Mouse (Mus musculus) forebrain, embryonic 16.5 days (tissue): Measurements from ENCODE around the gene Mmp17. TPM values are rescaled to one million over a fixed set of nuclear protein-coding genes. Genes with fewer than 3 reads are reported as not detected.

Experiments
- ATAC-seq: fragments of 200-750 bp; cut with Nextera tagmentation; 2 replicates; pipeline ENCODE4 v1.8.0; 2017; ENCODE audit warnings: mild to moderate bottlenecking, moderate library complexity
- H3K27ac ChIP-seq: fragments of 300-500 bp; sonication (generic); 2 replicates; pipeline ENCODE4 v1.5.1; 2014; ENCODE audit warnings: low read length, control low read depth
- H3K27me3 ChIP-seq: fragments of 300-500 bp; sonication (generic); replicated peaks from 2 replicates; pipeline ENCODE4 v1.6.1; 2014; ENCODE audit warnings: low read length; ENCODE audit not compliant: control insufficient read depth, insufficient read depth
- H3K36me3 ChIP-seq: fragments of 300-500 bp; sonication (generic); 2 replicates; pipeline ENCODE4 v1.6.1; 2014; ENCODE audit not compliant: control insufficient read depth, insufficient read depth
- H3K4me1 ChIP-seq: fragments of 300-500 bp; sonication (generic); replicated peaks from 2 replicates; pipeline ENCODE4 v1.6.1; 2014; ENCODE audit warnings: low read length; ENCODE audit not compliant: control insufficient read depth, insufficient read depth
- H3K4me2 ChIP-seq: fragments of 300-500 bp; sonication (generic); 2 replicates; pipeline ENCODE4 v1.6.1; 2014; ENCODE audit warnings: mild to moderate bottlenecking, low read length, control low read depth
- H3K4me3 ChIP-seq: fragments of 300-500 bp; sonication (generic); replicated peaks from 2 replicates; pipeline ENCODE4 v1.5.1; 2014; ENCODE audit warnings: mild to moderate bottlenecking, low read length, control low read depth
- H3K9ac ChIP-seq: fragments of 300-500 bp; sonication (generic); replicated peaks from 2 replicates; pipeline ENCODE4 v1.6.1; 2014; ENCODE audit warnings: low read depth, low read length, control low read depth
- H3K9me3 ChIP-seq: fragments of 300-500 bp; sonication (generic); 2 replicates; pipeline ENCODE4 v1.6.1; 2016; ENCODE audit warnings: low read length; ENCODE audit not compliant: control insufficient read depth
- WGBS: fragments of 180-500 bp; shearing (Covaris S2); extraction: QIAGEN DNeasy Blood & Tissue Kit; methylation state at CpG from one replicate; pipeline ENCODE4 v1.1.7; 2014; 5-methylcytosine and 5-hydroxymethylcytosine counted together
- polyA plus RNA-seq: library from polyadenylated mRNA; unstranded; fragments of >200 nt; fragmentation: Nextera tagmentation; extraction: Ambion mirVana; gene quantifications from 2 replicates; pipeline ENCODE4 v1.2.1, GENCODE M21; 2015

Mmp17 gene
- polyA plus RNA-seq, 1 experiment from 2014 or later = 20.2 TPM

DNA sequence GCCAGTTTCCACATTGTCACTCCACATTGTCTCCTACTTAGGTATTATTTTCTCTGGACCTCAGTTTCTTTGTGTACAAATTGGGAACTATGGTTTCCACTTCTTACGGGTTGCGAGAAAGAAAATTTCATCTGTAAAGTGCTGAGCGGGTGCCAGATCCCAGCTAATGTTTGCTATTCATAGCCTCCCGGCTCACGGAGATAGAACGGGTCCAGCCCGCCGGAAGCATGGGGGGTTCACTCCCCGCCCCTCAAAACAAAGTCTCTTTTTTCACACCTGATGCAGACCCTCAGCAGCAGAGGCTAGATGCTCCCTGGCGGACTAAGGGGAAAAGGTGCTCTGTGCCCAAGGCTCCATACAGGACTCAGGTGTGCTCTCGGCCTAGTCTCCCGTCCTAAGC lies 638 bp upstream of the Mmp17 start:
- 1% methylated on average over 12 of the region's 12 CpGs for WGBS
- Histone ChIP-seq H3K27ac (no peak overlapping the region), H3K27me3 (peaks cover 3% of the 10 kb centered on the region; the same call in 1 of the 2 replicates), H3K4me3 (peak overlapping the region; percentile 86), H3K9ac (peak overlapping the region; percentile 89), H3K36me3 (no peaks in the 10 kb centered on the region), H3K4me1 (peaks cover 34% of the 10 kb centered on the region), H3K9me3 (no peaks in the 10 kb centered on the region), H3K4me2 (peak overlapping the region; percentile 88)
- ATAC-seq = no peak

DNA sequence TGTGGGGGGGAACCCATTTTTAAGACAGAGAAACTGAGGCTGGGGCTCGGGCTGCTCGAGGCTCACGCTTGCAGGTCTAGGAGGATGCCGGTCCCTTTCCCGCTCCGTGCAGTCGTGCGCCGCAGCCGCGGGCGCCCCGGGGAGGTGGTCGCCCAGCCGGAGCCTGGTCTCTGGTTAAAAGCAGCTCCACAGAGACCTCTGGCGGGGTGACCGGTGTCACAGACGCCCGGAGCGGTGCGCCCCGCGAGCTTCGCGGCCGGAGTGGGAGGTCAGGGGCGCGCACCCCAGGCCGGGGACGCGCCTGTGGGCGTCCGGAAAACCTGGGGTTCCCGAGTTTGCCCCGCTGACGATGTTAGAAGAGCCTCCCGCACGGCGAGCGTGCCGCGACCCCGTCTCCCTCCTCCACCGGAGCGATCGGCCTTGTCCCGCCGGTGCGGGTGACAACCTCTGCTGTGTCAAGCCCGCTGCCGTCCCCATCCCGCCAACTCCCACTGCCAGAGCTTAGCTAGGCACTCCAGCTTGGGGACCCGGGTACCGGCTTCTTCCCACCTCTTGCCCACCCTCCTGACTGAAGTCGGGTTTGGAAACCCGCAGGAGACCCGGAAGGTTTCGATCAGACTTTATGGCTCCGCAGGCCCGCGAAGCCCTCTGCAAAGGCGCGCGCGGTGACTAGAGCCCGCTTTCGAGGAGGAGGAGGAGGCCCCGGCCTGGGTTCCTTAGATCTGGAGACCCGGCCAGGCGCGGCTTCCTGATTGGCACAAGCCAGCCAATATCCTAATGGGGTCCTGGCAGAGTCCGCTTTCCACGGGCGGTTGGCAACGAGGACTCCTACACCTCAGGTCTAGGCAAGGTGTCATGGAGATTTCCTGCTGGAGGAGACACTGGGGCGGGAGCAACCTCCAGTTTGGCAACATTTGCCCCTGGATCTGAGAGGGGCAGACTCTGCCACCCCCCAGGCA lies 893 bp downstream of the Mmp17 start:
- ATAC-seq = peak; percentile 14
- no peaks in the 10 kb centered on the region for H3K36me3 ChIP-seq
- peak overlapping the region; percentile 86 for H3K4me3 ChIP-seq
- H3K9me3 ChIP-seq = no peaks in the 10 kb centered on the region
- peak overlapping the region; percentile 88 for H3K4me2 ChIP-seq
- H3K27me3 ChIP-seq = peaks cover 3% of the 10 kb centered on the region; the same call in 1 of the 2 replicates
- WGBS = under 1% methylated on average over 76 of the region's 76 CpGs
- peaks cover 36% of the 10 kb centered on the region for H3K4me1 ChIP-seq
- H3K27ac ChIP-seq = peak overlapping the region; percentile 53
- peak overlapping the region; percentile 89 for H3K9ac ChIP-seq

DNA sequence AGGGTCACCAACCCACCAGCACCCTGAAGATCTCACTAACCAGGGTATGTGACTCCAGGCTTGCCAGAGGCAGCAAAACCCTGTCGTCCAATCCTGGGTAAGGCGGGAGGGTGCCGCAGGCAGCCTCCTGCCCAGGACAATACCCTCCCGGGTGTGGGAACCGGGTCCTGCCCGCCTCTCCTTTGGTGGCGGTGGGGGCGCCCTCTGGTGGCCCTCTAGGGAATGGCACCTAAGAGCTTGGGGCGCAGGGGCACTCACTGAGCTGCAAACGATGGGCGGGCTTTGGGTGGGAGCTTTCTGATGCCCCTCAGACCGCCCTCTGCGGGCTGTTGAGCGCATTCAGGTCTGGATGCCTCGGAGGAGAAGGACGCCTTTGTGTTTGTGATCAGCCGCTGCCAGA lies 2.0 kb downstream of the Mmp17 start:
- H3K4me2 ChIP-seq = peak overlapping the region; percentile 88
- H3K9ac ChIP-seq = peak overlapping the region; percentile 89
- peak overlapping the region; percentile 64 for H3K27ac ChIP-seq
- peaks cover 41% of the 10 kb centered on the region for H3K4me1 ChIP-seq
- 0% methylated on average over 17 of the region's 17 CpGs for WGBS
- peak overlapping the region; percentile 86 for H3K4me3 ChIP-seq
- H3K9me3 ChIP-seq = no peaks in the 10 kb centered on the region
- H3K36me3 ChIP-seq = no peaks in the 10 kb centered on the region
- peak; percentile 57 for ATAC-seq
- H3K27me3 ChIP-seq = peaks cover 3% of the 10 kb centered on the region; the same call in 1 of the 2 replicates

DNA sequence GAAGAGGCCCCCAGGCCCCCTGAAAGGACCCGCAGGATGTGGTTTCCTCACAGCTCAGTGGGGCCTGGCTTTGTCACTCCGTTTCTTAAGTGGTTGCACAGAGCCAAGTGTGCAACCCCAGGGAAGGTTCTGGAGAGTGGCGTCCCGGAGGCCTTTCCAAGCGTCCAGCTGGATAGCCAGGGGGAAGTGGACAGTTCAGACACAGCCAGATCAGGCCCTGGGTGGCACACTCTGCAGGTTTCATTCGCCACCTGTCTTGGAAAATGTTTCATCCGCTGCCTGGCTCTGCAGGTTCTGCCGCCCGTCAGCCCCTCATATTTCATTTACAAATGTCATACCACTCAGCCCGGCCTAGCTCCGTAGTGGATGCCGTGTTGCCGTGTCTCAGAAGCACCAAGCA lies 2.5 kb downstream of the Mmp17 start:
- Histone ChIP-seq H3K9ac (peak overlapping the region; percentile 89), H3K9me3 (no peaks in the 10 kb centered on the region), H3K27me3 (peaks cover 3% of the 10 kb centered on the region; the same call in 1 of the 2 replicates), H3K36me3 (no peaks in the 10 kb centered on the region), H3K4me3 (peak overlapping the region; percentile 86), H3K27ac (peak overlapping the region; percentile 64), H3K4me1 (peaks cover 45% of the 10 kb centered on the region), H3K4me2 (peak overlapping the region; percentile 88)
- 28% methylated on average over 13 of the region's 13 CpGs for WGBS
- no peak for ATAC-seq

DNA sequence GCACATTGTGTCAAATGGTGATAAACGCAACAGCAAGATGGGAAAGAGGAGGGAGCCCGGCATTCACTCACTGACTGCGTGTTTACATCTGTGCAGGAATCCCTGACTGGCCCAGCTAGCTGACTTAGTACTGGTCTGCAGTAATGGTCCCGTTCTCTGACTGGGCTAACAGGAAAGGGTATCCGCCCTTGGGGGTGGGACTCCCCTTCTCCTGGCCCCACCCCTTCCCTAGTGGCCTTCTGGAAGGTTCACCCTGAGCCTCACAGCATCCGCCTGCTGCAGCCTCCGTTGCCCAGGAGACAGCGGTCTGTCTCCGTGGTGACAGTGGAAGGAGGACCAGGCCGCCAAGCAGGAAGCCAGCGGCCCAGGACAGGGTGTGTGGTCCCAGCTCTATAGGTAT lies 6.9 kb downstream of the Mmp17 start:
- Histone ChIP-seq H3K4me2 (peak overlapping the region; percentile 29), H3K9ac (peak overlapping the region; percentile 35), H3K27ac (no peak overlapping the region), H3K9me3 (no peaks in the 10 kb centered on the region), H3K4me1 (peaks cover 32% of the 10 kb centered on the region), H3K36me3 (peaks cover 2% of the 10 kb centered on the region; the same call in 1 of the 2 replicates), H3K4me3 (no peak overlapping the region), H3K27me3 (no peaks in the 10 kb centered on the region)
- peak; percentile 24 for ATAC-seq
- WGBS = 7% methylated on average over 11 of the region's 11 CpGs

DNA sequence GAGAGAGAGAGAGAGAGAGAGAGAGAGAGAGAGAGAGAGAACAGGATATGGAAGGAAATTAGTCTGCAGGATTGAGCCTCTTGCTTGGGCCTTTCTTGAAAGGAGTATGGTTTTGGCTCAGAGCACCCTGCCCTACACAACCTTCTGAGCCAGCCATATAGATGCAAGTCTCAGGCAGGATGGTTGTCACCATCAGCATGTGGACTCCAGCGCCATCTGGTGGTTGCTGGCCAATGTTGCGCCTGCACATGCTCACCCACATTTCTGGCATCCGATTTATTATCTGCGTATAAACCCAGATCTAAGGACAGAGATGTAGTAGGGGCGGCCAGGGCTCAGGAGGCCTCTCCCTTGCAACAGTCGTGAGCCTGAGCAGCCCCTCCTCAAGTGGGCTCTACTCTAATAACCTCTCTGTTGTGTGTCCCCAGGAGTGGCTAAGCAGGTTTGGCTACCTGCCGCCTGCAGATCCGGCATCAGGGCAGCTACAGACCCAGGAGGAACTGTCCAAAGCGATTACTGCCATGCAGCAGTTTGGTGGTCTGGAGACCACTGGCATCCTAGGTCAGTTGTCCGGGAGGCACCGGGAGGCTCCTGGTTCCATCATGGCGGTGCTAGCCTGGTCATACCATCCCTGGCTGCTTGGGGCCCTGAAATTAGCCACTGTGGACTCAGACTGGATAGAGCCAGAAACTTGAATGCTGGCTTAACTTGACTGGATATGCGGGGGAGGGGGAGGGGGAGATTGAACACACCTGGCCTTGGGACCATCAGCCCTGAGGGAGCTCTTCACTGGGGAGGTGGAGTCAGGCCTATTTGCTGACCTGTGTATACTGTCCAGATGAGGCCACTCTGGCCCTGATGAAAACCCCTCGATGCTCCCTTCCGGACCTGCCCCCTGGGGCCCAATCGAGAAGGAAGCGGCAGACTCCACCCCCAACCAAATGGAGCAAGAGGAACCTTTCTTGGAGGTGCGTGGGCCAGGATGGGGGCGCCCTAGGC lies 10.4 kb downstream of the Mmp17 start:
- no peak overlapping the region for H3K4me2 ChIP-seq
- no peak overlapping the region for H3K9ac ChIP-seq
- H3K9me3 ChIP-seq = peaks cover 2% of the 10 kb centered on the region; the same call in 1 of the 2 replicates
- H3K27me3 ChIP-seq = no peaks in the 10 kb centered on the region
- no peak overlapping the region for H3K27ac ChIP-seq
- ATAC-seq = peak; percentile 74
- H3K36me3 ChIP-seq = peaks cover 19% of the 10 kb centered on the region; the same call in 1 of the 2 replicates
- peaks cover 24% of the 10 kb centered on the region for H3K4me1 ChIP-seq
- H3K4me3 ChIP-seq = no peak overlapping the region
- 48% methylated on average over 19 of the region's 19 CpGs for WGBS

DNA sequence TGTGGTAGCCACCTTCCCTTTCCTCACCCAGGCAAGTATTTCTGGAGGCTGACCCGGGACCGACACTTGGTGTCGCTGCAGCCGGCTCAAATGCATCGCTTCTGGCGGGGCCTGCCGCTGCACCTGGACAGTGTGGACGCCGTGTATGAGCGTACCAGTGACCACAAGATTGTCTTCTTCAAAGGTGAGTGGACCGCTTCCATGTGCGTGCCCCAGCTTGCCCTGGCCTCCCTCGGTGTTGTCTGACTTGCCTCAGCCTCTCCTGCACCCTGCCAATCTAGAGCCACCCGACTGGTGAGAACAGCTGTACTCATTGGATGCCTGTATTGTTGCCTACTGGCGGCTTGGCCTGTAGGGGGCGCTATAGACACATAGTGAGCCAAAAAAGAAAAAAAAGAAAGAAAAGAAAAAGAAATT lies 18.1 kb downstream of the Mmp17 start:
- peaks cover 2% of the 10 kb centered on the region; the same call in 1 of the 2 replicates for H3K9me3 ChIP-seq

DNA sequence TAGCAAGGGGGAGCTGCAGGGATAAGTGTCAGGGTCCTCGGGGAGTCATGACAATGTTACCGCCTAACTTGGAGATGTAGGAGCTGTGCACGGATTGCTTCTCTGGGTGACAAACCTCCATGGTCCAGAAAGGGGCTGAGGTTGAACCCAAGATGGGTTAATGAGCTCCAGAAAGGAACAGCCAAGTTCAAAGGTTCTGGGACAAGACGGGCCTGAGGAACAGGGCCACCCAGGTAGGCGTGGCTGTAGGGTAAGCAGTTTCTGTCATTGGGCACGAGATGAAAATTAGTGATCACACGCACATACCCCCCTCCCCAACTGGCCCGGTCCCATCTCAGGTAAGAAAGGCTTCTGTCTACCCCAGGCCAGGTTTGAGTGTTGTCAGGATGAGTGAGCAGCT lies 23.5 kb downstream of the Mmp17 start:
- H3K4me1 ChIP-seq = no peaks in the 10 kb centered on the region
- no peaks in the 10 kb centered on the region for H3K27me3 ChIP-seq
- H3K9me3 ChIP-seq = no peaks in the 10 kb centered on the region
- H3K4me3 ChIP-seq = no peak overlapping the region
- ATAC-seq = no peak
- no peak overlapping the region for H3K27ac ChIP-seq
- no peak overlapping the region for H3K9ac ChIP-seq
- 85% methylated on average over 8 of the region's 8 CpGs for WGBS
- H3K4me2 ChIP-seq = no peak overlapping the region
- peaks cover 8% of the 10 kb centered on the region for H3K36me3 ChIP-seq

More for the DNA sequence above, 18.1 kb downstream of the Mmp17 start:
- H3K27ac ChIP-seq = no peak overlapping the region
- no peak overlapping the region for H3K4me2 ChIP-seq
- no peak overlapping the region for H3K9ac ChIP-seq
- 36% methylated on average over 16 of the region's 16 CpGs for WGBS
- H3K4me3 ChIP-seq = no peak overlapping the region
- H3K36me3 ChIP-seq = peaks cover 21% of the 10 kb centered on the region
- no peaks in the 10 kb centered on the region for H3K4me1 ChIP-seq
- ATAC-seq = no peak
- H3K27me3 ChIP-seq = no peaks in the 10 kb centered on the region
